Mouse (Mus musculus): ENCODE measurements around the gene Mxra7.
A peak's percentile ranks its signal among the peaks of the same experiment; 100 is the strongest.

Gene Mxra7

GRCm38 (mm10) chr11:116782737-116783145, 45.1 kb downstream of the Mxra7 start:
- DNase-seq (ENCODE audit: low spot score), result peak; percentile 93

GRCm38 (mm10) chr11:116775407-116775806, 52.4 kb downstream of the Mxra7 start, which contains the start of gene St6galnac1:
Gene St6galnac1 (minus strand): TSS chr11:116775507.
- DNase-seq (ENCODE audit: low spot score), result no peak

GRCm38 (mm10) chr11:116773205-116773604, 54.6 kb downstream of the Mxra7 start:
- no peak for DNase-seq (ENCODE audit: low spot score)

- DNase-seq (ENCODE audit: low spot score), result no peak
Observed at GRCm38 (mm10) chr11:116769873-116770272, 58.0 kb downstream of the Mxra7 start.

- DNase-seq (ENCODE audit: low spot score), result no peak
Observed at GRCm38 (mm10) chr11:116764946-116765345, 62.9 kb downstream of the Mxra7 start.

- no peak for DNase-seq (ENCODE audit: low spot score)
Observed at GRCm38 (mm10) chr11:116764346-116764745, 63.5 kb downstream of the Mxra7 start.

- DNase-seq (ENCODE audit: low spot score), result no peak
Observed at GRCm38 (mm10) chr11:116755191-116755590, 72.7 kb downstream of the Mxra7 start.

- no peak for DNase-seq (ENCODE audit: low spot score)
Observed at GRCm38 (mm10) chr11:116753674-116754470, 74.0 kb downstream of the Mxra7 start.
